Mouse (Mus musculus): ENCODE results near the gene Pttg1.

- TF ChIP-seq POLR2A (IDR thresholded peaks at IDR 0.05; ENCODE audit: borderline replicate concordance, extremely low read depth, insufficient read depth, insufficient read length, poor library complexity, severe bottlenecking) (no peak), CTCF (IDR thresholded peaks at IDR 0.05; ENCODE audit: borderline replicate concordance, extremely low read depth, insufficient read depth, insufficient read length) (no peak)
Observed at GRCm38 (mm10) chr11:43373367-43373766, 52.7 kb downstream of the Pttg1 start.
